Mouse (Mus musculus) Patski (cell line): ENCODE data around the gene Tmem87a. TPM values are rescaled to one million over a fixed set of nuclear protein-coding genes. Genes with fewer than 3 reads are reported as not detected.

Experiments
- ATAC-seq: fragments of 100-300 bp; one replicate; pipeline ENCODE4 v1.8.0; 2021
- CTCF ChIA-PET: fragments of 350-600 bp; sonication (Branson Sonifier 250); formaldehyde crosslinking; loops from one replicate; lab custom pipeline; 2022; ENCODE audit warnings: inconsistent platforms; lab: Charles Lee
- POLR2A ChIA-PET: fragments of 350-600 bp; sonication (Branson Sonifier 250); formaldehyde crosslinking; loops from one replicate; lab custom pipeline; 2022; ENCODE audit warnings: antibody characterized with exemption, inconsistent platforms; lab: Charles Lee
- DNase-seq: peaks from one replicate; pipeline ENCODE4 v3.0.0-alpha.2; 2011; ENCODE audit warnings: low read depth, low spot score
- H3K27me3 ChIP-seq: fragments of 371-371 bp; one replicate; pipeline ENCODE4 v1.5.1; 2021
- CTCF ChIP-seq: fragments of 100-300 bp; IDR thresholded peaks from one replicate; pipeline ENCODE4 v1.5.1; 2021
- in situ Hi-C: fragments of 300-500 bp; cut with MboI; formaldehyde crosslinking; loops from 3 replicates; pipeline ENCODE4 v1.11.1; 2018; ENCODE audit warnings: low pct_unique_long_range_greater_than_20kb, mixed read lengths
- polyA plus RNA-seq: library from polyadenylated mRNA; unstranded; gene quantifications from one replicate; pipeline ENCODE4 v1.2.3, GENCODE M21; 2021

Tmem87a gene
- polyA plus RNA-seq, 1 experiment from 2014 or later, result 33.7 TPM

DNA sequence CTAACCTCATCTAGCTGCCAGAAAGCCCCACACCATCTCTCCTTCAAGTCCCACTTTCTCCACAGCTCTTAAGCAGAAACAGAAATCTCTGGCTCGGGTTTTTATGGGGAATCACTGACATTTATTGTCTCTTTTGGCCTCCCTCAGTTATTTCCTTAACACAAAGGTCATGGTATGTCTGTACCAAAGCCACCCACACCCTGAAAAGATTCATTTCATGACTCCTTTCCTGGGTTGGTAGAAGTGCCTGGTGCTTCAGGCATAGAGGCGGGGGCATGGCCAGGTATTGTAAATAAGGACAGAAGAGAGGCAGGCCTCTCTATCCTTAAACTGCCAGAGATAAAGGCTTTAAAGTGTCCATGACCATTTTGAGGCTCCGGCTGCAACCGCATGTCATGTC is 89.4 kb downstream of the Tmem87a start:
- ChIA-PET CTCF (no interaction called here), POLR2A (no interaction called here)
- in situ Hi-C loops, result no loop called here
- no peaks in the 10 kb centered on the region for H3K27me3 ChIP-seq
- DNase-seq, result no peak
- ATAC-seq, result no peak
- no peak for TF ChIP-seq CTCF

DNA sequence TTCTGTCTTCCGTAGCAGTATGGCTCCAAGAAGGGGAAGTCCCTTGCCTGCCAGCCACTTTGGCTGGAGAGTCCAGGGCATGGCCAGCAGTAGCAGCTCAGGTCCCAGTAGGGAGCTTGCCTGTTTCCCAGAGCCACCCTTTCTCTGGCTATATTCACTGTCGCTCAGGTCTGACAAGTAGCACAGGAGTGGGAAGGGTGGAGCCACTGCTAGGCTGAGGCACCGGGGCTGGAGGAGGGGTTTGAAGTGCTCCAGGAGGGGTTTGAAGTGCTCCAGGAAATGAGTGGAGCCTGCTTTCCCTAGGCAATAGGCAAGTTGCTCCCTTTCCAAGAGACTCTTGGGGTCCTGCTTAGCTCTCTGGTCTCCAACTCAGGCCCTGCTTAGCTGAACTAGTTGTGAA is 89.9 kb downstream of the Tmem87a start, which contains the start of gene Pla2g4f:
Pla2g4f (minus strand) TSS at position 190 of the 400 bp plus-strand sequence.
- no peak for TF ChIP-seq CTCF
- ChIA-PET CTCF (no interaction called here), POLR2A (no interaction called here)
- no peak for ATAC-seq
- in situ Hi-C loops, result no loop called here
- no peaks in the 10 kb centered on the region for H3K27me3 ChIP-seq
- DNase-seq, result no peak

DNA sequence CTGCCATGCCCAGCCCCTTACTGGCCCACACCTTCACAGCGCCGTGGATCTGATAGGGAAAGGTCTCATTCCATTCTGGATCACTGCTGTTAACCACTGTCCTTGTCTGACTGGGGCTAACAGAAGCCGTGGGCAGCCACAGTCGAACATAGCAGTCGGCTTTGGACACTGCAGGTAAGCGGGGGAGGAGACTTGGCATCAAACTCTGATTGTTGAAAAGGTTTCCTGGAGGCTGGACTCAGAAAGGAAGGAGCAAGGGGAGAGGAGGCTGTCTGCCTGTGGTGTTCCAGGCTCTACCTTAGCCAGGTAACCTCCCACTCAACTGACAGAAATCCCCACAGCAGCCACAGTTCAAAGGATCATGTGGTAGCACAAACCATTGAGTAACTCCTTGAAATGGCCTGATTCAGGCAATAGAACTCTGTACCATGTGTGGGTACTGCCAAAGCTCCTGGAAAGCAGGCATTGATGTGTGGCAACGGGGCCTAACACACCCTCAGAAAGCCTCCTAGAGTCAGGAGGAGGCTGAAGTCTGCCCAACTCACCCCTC is 91.6 kb downstream of the Tmem87a start:
- DNase-seq (no peak), ATAC-seq (no peak)
- ChIA-PET POLR2A (no interaction called here), CTCF (no interaction called here)
- no peaks in the 10 kb centered on the region for H3K27me3 ChIP-seq
- in situ Hi-C loops, result no loop called here
- no peak for TF ChIP-seq CTCF

Other genes starting within 250 kb of the Tmem87a start
- 69.6 TPM for gene Ehd4, start 249.5 kb downstream of the Tmem87a start, polyA plus RNA-seq
- gene Pla2g4e, start 158.8 kb downstream of the Tmem87a start, polyA plus RNA-seq, result 0.01 TPM
- not detected for gene Pla2g4d, start 114.9 kb downstream of the Tmem87a start, polyA plus RNA-seq
- gene Pla2g4f, start 89.9 kb downstream of the Tmem87a start, polyA plus RNA-seq, result not detected
- gene Vps39, start 51.0 kb downstream of the Tmem87a start, polyA plus RNA-seq, result 30.5 TPM
- 23.3 TPM for gene Ganc, start 217 bp downstream of the Tmem87a start, polyA plus RNA-seq
- gene Capn3, start 51.9 kb upstream of the Tmem87a start, polyA plus RNA-seq, result not detected
- 101 TPM for gene Zfp106, start 159.7 kb upstream of the Tmem87a start, polyA plus RNA-seq
- gene Snap23, start 163.6 kb upstream of the Tmem87a start, polyA plus RNA-seq, result 61.4 TPM
- 13.4 TPM for gene Haus2, start 205.3 kb upstream of the Tmem87a start, polyA plus RNA-seq
- gene Lrrc57, start 205.4 kb upstream of the Tmem87a start, polyA plus RNA-seq, result 10.0 TPM
- gene Stard9, start 225.0 kb upstream of the Tmem87a start, polyA plus RNA-seq, result 2.2 TPM